Mouse (Mus musculus) WW6 (cell line): ENCODE measurements around the gene Slc4a5.

ENCODE experiments used
- DNase-seq: peaks from one replicate; pipeline ENCODE4 v3.0.0-alpha.2; 2013; ENCODE audit warnings: low read depth, low spot score

Slc4a5 gene

DNA sequence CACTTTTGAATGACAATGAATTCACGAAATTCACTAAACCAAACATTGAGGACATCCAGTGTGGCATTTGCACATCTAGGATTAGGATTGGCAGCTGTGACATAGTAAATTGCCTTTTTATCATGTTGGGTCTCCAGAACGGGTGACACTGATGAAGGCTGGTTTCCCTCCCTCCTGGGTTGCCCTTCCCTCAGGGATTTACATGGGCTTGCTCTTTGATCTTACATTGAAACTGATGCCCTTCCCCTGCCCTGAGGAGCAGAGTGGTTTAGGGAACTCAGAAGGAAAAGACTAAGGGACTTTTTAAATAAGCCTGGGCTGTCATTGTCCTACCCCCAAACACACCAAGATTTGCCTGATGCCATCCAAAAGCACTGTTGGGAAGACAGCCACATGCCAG is 11.9 kb downstream of the Slc4a5 start:
- DNase-seq: no peak

GRCm38 (mm10) chr6:83233306-83233705 is 13.7 kb downstream of the Slc4a5 start:
- no peak for DNase-seq

DNA sequence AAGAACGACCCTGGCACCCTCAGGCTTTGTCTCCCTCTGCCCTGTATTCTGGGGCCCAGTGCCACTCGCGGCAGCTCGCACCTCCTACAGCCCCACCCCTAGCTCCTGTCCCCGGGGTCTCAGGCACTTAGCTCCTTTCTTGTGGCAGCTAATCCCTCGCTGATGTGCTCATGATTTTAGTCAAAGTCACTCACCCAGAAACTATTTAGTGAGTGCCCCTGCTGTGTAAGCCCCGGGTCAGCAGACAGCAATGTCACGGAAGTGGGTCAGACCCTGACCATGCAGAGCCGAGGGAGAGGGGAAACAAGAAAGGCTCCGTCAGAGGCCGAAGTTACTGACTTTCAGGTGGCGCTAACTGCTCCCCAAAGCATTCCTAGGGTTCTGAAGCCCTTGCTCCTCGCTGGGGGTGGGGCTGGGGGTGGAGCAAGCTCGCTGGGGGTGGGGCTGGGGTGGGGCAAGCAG is 14.7 kb downstream of the Slc4a5 start:
- no peak for DNase-seq

GRCm38 (mm10) chr6:83237123-83237522 is 17.5 kb downstream of the Slc4a5 start:
- DNase-seq: no peak

DNA sequence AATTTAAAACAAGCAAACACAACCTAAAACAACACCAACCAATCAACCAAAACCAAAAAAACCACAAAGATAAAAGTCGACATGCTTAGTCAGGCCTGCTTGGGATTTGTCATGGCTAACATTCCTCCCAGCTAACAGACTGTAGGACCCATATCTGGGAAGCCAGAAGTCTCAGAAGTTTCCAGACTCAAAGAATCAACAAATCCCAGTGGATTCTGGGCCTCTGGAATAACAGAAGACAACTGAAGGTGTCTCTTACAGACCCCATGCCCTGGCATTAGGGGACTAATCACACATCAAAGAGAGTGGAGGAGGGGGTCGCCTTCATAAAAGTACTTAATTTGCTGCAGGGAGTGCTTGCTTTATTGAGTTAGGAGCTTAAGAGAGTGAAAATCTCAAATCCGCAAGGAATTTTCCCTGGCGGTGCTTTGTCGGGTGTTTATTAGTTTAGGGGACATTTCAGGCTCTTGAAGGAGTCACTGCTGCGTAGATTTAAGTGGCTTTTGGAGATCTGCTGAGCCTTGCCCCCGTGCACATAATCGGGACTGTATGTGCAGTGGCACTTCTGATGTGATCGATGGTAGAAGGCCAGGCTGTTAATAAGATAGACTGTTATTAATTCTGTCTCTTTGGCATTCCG is 24.9 kb downstream of the Slc4a5 start:
- DNase-seq: no peak

DNA sequence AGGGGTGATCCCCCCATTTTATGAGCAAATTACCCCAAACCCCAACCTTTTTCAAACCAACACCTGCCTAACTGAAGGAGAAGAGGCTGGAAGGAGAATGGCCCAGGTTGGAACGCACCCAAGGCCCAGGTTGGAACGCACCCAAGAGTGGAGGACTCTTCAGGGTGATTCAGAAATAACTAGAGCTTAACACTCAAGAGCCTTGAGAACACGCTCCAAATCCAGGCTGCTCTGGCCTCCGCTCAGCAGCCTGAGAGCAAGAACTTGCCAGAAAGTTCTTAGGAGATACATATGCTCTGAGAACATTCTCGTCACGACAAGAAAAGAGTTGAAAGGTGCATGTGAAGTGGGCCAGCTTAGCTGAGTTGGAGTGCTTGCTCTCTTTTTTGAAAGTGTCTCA is 25.5 kb downstream of the Slc4a5 start:
- no peak for DNase-seq

DNA sequence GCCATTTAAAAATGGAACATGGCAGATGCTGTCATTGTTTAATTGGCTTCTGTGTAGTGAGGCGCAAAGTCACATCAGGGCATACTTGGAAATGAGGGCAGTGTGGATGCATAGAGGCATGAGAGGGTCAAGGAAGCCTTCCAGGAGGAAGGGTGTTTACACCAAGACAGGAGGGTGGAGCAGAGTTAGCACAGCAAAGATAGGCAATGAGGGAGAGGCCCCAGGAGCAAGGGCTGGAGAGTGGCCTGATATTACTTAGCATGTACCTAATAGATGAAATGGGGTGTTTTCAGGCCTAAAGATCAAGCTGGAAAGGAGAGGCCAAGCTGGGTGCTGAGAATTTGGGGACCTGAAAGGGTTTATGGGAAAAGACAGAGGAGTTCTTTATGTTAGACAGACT is 26.4 kb downstream of the Slc4a5 start:
- no peak for DNase-seq

- no peak for DNase-seq
These were observed 27.1 kb downstream of the Slc4a5 start for GRCm38 (mm10) chr6:83246750-83247149.

DNA sequence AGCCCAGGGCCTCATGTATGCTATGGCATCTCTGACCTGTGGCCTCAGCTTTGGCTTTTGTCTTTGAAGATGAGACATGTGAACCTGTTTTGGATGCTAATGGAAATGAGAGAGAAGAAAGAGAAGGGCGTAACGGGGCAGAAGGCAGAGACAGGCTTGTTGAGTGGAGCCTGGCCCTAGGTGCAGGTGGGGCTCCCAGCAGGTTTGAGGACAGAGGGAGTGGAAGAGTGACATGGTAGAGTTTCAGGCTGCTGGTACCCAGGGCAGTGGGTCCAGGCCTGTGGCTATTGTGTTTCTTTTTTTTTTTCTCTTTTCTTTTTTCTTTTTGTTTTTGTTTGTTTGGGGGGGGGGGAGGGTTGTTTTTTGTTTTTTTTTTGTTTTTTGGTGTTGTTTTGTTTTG is 27.5 kb downstream of the Slc4a5 start:
- DNase-seq: no peak

GRCm38 (mm10) chr6:83254242-83254641 is 34.6 kb downstream of the Slc4a5 start:
- no peak for DNase-seq

DNA sequence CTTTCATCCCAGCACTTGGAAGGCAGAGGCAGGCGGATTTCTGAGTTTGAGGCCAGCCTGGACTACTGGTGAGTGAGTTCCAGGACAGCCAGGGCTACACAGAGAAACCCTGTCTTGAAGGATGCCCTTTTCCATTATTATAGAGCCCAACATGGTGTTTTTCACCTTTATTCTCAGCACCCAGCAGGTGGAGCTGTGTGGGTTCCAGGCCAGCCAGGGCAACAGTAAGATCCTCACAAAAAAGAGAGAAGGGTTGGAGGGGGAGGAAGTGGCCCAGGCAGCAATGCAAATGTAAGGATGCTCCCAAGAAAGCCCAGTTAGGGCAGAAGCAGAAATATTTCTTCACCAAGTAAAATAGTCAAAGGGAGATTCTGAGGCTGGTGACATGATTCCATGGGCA is 44.9 kb downstream of the Slc4a5 start:
- no peak for DNase-seq

- DNase-seq: no peak
These were observed 45.6 kb downstream of the Slc4a5 start for GRCm38 (mm10) chr6:83265253-83265652.

- DNase-seq: no peak
These were observed 46.0 kb downstream of the Slc4a5 start for GRCm38 (mm10) chr6:83265653-83266052.

GRCm38 (mm10) chr6:83267616-83268015 is 48.0 kb downstream of the Slc4a5 start:
- no peak for DNase-seq

GRCm38 (mm10) chr6:83268144-83269010 is 48.7 kb downstream of the Slc4a5 start:
- DNase-seq: no peak

DNA sequence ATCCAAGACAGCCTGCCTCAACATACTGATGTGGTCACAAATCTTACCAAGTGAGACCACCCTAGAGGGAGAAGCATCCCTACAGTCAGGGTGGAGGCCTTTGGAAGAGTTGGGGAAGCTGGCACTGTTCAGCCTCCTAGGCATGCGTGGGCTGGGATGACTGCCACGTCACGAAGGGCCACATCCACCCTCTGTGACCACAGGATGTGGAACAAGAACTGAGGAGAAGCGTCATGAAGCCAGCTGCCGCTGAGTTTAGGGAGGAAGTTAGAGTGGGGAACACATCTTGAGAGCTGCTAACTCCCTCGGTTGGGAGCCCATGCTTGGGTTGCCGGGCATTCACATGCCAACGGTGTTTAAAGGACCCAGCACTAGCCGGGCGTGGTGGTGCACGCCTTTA is 54.1 kb downstream of the Slc4a5 start:
- DNase-seq: no peak

DNA sequence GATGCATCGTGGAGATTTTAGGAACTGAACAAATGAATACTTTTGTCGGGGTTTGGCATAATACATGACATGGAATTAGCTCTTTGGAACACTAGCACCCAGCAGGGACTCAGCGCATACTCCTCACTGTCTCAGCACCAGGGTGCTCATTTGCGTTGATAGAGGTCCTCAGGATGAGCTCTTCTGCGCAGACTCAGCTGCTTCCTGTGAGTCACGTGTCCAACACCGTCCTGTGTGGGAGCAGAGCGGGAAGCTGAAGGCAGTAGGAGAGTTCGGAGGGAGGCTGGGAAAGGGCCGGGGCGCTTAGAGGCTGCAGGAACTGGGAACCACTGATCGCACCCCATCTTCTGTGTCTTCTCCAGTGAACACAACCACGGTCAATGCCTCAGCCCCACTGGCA is 57.5 kb downstream of the Slc4a5 start:
- no peak for DNase-seq

GRCm38 (mm10) chr6:83278881-83279280 is 59.3 kb downstream of the Slc4a5 start:
- DNase-seq: no peak

- no peak for DNase-seq
These were observed 60.8 kb downstream of the Slc4a5 start for GRCm38 (mm10) chr6:83280256-83280955.

DNA sequence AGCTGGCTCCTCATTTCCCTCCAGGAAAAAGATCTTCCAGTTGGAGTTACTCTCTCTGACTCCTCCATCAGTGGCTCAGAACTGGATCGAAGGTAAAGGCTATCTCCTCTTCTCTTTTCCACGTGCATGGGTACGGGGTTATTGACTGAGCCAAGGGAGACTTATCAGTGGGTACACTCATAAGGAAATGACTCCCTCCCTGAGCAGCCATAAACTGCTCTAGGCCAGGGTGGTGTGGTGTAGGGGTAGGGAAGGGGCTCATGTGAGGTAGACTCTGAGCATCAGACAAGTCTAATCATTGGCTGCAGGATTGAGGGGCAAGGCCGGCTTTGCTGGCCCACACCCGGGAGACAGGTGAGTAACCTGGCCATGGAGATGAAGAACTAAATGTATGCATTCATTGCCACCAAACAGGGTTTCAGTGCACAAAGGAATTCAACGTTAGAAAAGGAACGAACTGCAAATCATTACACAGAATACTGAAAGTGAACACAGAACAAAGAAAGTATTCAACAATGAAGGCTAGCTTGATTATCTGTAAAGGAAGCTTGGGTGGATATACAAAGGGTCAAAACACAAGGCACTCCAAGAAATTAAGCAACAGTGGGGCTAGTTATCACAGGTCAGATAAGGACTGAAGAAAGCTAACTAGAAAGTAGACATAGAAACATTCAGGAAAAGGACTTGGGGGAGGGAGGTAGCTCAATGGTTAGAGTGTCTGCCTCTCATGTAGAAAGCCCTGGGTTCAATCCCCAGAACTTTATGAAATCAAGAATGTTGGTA is 81.0 kb downstream of the Slc4a5 start:
- DNase-seq: no peak

GRCm38 (mm10) chr6:83301294-83301693 is 81.7 kb downstream of the Slc4a5 start:
- DNase-seq: no peak

DNA sequence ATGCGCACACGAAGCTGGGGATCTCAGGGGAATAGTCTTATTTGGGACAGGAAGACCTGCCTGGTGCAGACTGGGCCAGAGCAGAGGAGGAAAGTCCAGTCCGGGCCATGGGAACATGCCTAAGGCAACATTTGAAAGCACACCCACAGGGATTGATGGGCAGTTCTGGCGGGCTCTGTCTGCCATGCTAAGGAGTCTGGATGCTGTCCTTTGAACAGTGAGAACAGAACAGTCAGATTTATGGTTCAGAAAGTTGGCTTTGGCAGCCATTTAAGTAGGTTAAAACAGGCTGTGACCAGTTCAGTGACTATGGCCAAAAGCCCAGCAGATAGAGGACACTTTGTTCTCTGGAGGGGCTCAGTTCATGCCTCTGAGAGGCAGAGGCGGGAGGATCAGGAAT is 82.6 kb downstream of the Slc4a5 start:
- DNase-seq: no peak
